Mouse (Mus musculus) midbrain, embryonic 11.5 days (tissue): ENCODE results near the gene Gm3685. TPM values are rescaled to one million over a fixed set of nuclear protein-coding genes. Genes with fewer than 3 reads are reported as not detected.
"Not testable (repeated sequence)": the region's sequence is repeated elsewhere in the genome, so short reads cannot be mapped to it uniquely, and the experiment has no call there.

ENCODE experiments used
- ATAC-seq: fragments of 200-750 bp; cut with Nextera tagmentation; 2 replicates; pipeline ENCODE4 v1.8.0; 2017; ENCODE audit warnings: moderate TSS enrichment, moderate library complexity; ENCODE audit not compliant: low FRiP score
- DNase-seq: peaks from one replicate; pipeline ENCODE4 v3.0.0; 2015; ENCODE audit warnings: low spot score; ENCODE audit errors: missing footprints
- H3K27ac ChIP-seq: fragments of 300-500 bp; sonication (generic); 2 replicates; pipeline ENCODE4 v1.5.1; 2014; ENCODE audit warnings: low read depth, low read length
- H3K27me3 ChIP-seq: fragments of 300-500 bp; sonication (generic); 2 replicates; pipeline ENCODE4 v1.6.1; 2014; ENCODE audit warnings: mild to moderate bottlenecking, low read length, moderate library complexity, mixed read lengths; ENCODE audit not compliant: control insufficient read depth, insufficient read depth
- H3K36me3 ChIP-seq: fragments of 300-500 bp; sonication (generic); 2 replicates; pipeline ENCODE4 v1.6.1; 2014; ENCODE audit warnings: mild to moderate bottlenecking, low read length, moderate library complexity, mixed read lengths; ENCODE audit not compliant: control insufficient read depth, insufficient read depth
- H3K4me1 ChIP-seq: fragments of 300-500 bp; sonication (generic); 2 replicates; pipeline ENCODE4 v1.6.1; 2014; ENCODE audit warnings: low read length; ENCODE audit not compliant: control insufficient read depth, insufficient read depth
- H3K4me2 ChIP-seq: fragments of 300-500 bp; sonication (generic); 2 replicates; pipeline ENCODE4 v1.6.1; 2014; ENCODE audit warnings: mild to moderate bottlenecking, moderate library complexity
- H3K4me3 ChIP-seq: fragments of 300-500 bp; sonication (generic); 2 replicates; pipeline ENCODE4 v1.5.1; 2014; ENCODE audit warnings: low read depth, low read length
- H3K9ac ChIP-seq: fragments of 300-500 bp; sonication (generic); 2 replicates; pipeline ENCODE4 v1.6.1; 2014; ENCODE audit warnings: low read length
- H3K9me3 ChIP-seq: fragments of 300-500 bp; sonication (generic); 2 replicates; pipeline ENCODE4 v1.6.1; 2016; ENCODE audit warnings: low read length; ENCODE audit not compliant: control insufficient read depth
- WGBS: fragments of 180-500 bp; shearing (Covaris S2); extraction: QIAGEN DNeasy Blood & Tissue Kit; methylation state at CpG from one replicate; pipeline ENCODE4 v1.1.7; 2014; 5-methylcytosine and 5-hydroxymethylcytosine counted together
- polyA plus RNA-seq: library from polyadenylated mRNA; unstranded; fragments of >200 nt; fragmentation: Nextera tagmentation; extraction: Ambion mirVana; gene quantifications from 2 replicates; pipeline ENCODE4 v1.2.1, GENCODE M21; 2014

The Gm3685 gene
- not detected in 2 replicates for polyA plus RNA-seq

GRCm38 (mm10) chr14:7044870-7045269, at the start of gene Gm3685:
TSS of gene Gm3685 (minus strand) at chr14:7044970.
- not testable (repeated sequence) for H3K4me2 ChIP-seq, ATAC-seq

GRCm38 (mm10) chr14:7026781-7027749, 17.7 kb downstream of the Gm3685 start, which contains the start of gene Gm10406:
TSS of gene Gm10406 (minus strand) at chr14:7027449.
- H3K27me3 ChIP-seq, H3K27ac ChIP-seq, H3K9me3 ChIP-seq, H3K4me1 ChIP-seq, ATAC-seq, H3K36me3 ChIP-seq: not testable (repeated sequence)
- 1% methylated on average over 44 of the region's 70 CpGs for WGBS
- H3K4me2 ChIP-seq = peak within 1 kb of the TSS; percentile 65
- DNase-seq = peak; percentile 89
- H3K4me3 ChIP-seq = peak within 1 kb of the TSS; percentile 41
- H3K9ac ChIP-seq = peak within 1 kb of the TSS; percentile 62

More at GRCm38 (mm10) chr14:7044870-7045269, at the start of gene Gm3685:
- DNase-seq, H3K27me3 ChIP-seq, H3K4me1 ChIP-seq, H3K9me3 ChIP-seq, H3K4me3 ChIP-seq, H3K27ac ChIP-seq, H3K36me3 ChIP-seq, H3K9ac ChIP-seq: not testable (repeated sequence)
- WGBS = no CpG with 5 or more reads among the region's 2 CpGs

DNA sequence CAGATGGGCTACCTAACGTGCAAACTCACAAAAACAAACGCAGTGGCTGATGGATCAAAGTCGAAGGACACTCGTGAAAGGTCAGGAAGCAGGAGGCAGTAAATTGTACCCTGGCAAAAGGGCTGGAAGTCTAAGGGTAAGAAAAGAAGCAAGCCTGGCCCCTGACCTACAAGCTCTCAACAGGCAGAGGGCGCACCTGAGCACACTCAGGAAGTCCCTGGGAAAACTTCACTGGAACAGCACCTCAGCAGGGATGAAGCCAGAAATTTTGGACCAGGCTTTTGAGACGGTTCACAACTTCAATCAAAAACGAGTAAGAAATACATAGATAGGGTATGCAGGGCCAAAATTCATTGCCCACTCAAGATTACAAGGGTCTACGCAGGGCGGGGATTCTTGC, 18.5 kb downstream of the Gm3685 start:
- H3K4me2 ChIP-seq = peak overlapping the region; percentile 65; the same call in 1 of the 2 replicates
- not testable (repeated sequence) for H3K36me3 ChIP-seq, H3K4me1 ChIP-seq, H3K27ac ChIP-seq, H3K4me3 ChIP-seq, H3K9me3 ChIP-seq, H3K27me3 ChIP-seq, ATAC-seq, H3K9ac ChIP-seq
- peak; percentile 17 for DNase-seq
- 6% methylated on average over 8 of the region's 9 CpGs for WGBS

Other genes with a start within 250 kb of the Gm3685 start
- not detected in 2 replicates for gene Gm3642, start 204.7 kb downstream of the Gm3685 start, polyA plus RNA-seq
- gene Gm3667, start 155.0 kb downstream of the Gm3685 start, polyA plus RNA-seq = 1.8 and 2.1 TPM in 2 replicates
- gene Gm6356, start 71.2 kb downstream of the Gm3685 start, polyA plus RNA-seq = not detected in 2 replicates
- 1.0 and 1.7 TPM in 2 replicates for gene Gm10406, start 17.5 kb downstream of the Gm3685 start, polyA plus RNA-seq
- 2.5 and 3.4 TPM in 2 replicates for gene Gm3696, start 55.7 kb upstream of the Gm3685 start, polyA plus RNA-seq
- not detected in 2 replicates for gene Gm6676, start 80.4 kb upstream of the Gm3685 start, polyA plus RNA-seq
- 3.8 and 4.2 TPM in 2 replicates for gene Gm3512, start 129.6 kb upstream of the Gm3685 start, polyA plus RNA-seq
- not detected in 2 replicates for gene Gm16434, start 149.6 kb upstream of the Gm3685 start, polyA plus RNA-seq
- gene Gm3727, start 219.7 kb upstream of the Gm3685 start, polyA plus RNA-seq = not detected in 2 replicates